ENCODE assay signal across 24 mouse cellular contexts in genomic region chr6:34619494-34619893, GRCm38 (mm10). TPM values are rescaled to one million over a fixed set of nuclear protein-coding genes. Genes with fewer than 3 reads are reported as not detected.
A peak's percentile ranks its signal among the peaks of the same experiment; 100 is the strongest.
DNase-seq lines count a peak whose midpoint lies in the region; ATAC-seq and TF ChIP-seq lines count a peak whose summit lies in the region.
"Had no signal": no experiment of that assay in that cellular context is flagged by ENCODE, and none has a peak within 500 bp of the region (broad histone marks: within the 10 kb centered on the region; RNA-seq: fewer than 3 reads in every experiment).

No protein-coding gene starts in this region.

- no peak for TF ChIP-seq CTCF in kidney, adult 2 months (conservative IDR thresholded peaks at IDR 0.05; ENCODE audit: insufficient read depth, insufficient read length, low read depth, low read length)
- no peak for TF ChIP-seq CTCF in embryonic fibroblast, embryonic 13.5 days (IDR thresholded peaks at IDR 0.05; ENCODE audit: borderline replicate concordance, insufficient read depth, low read length)

- 60% methylated on average over 2 of the region's 2 CpGs for WGBS in kidney, adult 2 months

- peak; percentile 52; the same call in 1 of the 2 replicates for ATAC-seq in megakaryocyte progenitor cell, adult 5-6 weeks (replicated peaks; ENCODE audit: poor library complexity)
- ATAC-seq: activated CD4-positive, CD25-positive, alpha-beta regulatory T cell, adult 4 months; hindbrain, postnatal 0 days; intestine, embryonic 16.5 days had no signal

- no peak overlapping the region for H3K4me3 ChIP-seq in kidney, adult 2 months (ENCODE audit: insufficient read depth, low read depth, low read length)
- no peak overlapping the region for H3K4me3 ChIP-seq in brown adipose tissue, adult 24 weeks (ENCODE audit: insufficient read depth, low read depth, low read length)
- H3K4me3 ChIP-seq in embryonic fibroblast, embryonic 13.5 days (ENCODE audit: insufficient read depth, low read length): no peak overlapping the region
- H3K4me3 ChIP-seq: left cerebral cortex, adult 2 months; liver, embryonic 13.5 days; lung, embryonic 15.5 days; neural tube, embryonic 15.5 days; stomach, embryonic 15.5 days had no signal

- TF ChIP-seq POLR2A in kidney, adult 2 months (IDR thresholded peaks at IDR 0.05; ENCODE audit: low read depth, low read length): no peak
- TF ChIP-seq POLR2A in embryonic fibroblast, embryonic 13.5 days (IDR thresholded peaks at IDR 0.05; ENCODE audit: low read depth, low read length): no peak

- H3K27ac ChIP-seq in kidney, adult 2 months (ENCODE audit: insufficient read depth, low read depth, low read length): peak overlapping the region; percentile 87
- H3K27ac ChIP-seq in brown adipose tissue, adult 24 weeks (replicated peaks; ENCODE audit: low read depth, low read length): peak overlapping the region; percentile 77
- peak overlapping the region; percentile 100 for H3K27ac ChIP-seq in embryonic fibroblast, embryonic 13.5 days (ENCODE audit: insufficient read depth, low read length)
- H3K27ac ChIP-seq: hindbrain, postnatal 0 days; left cerebral cortex, adult 2 months; liver, embryonic 13.5 days; lung, embryonic 15.5 days; neural tube, embryonic 15.5 days; stomach, embryonic 15.5 days had no signal

- no peaks in the 10 kb centered on the region; the same call in 1 of the 2 replicates for H3K4me1 ChIP-seq in kidney, adult 2 months (ENCODE audit: control insufficient read depth, insufficient read depth, low read length)
- peaks cover 6% of the 10 kb centered on the region for H3K4me1 ChIP-seq in brown adipose tissue, adult 24 weeks (ENCODE audit: control insufficient read depth, insufficient read depth, insufficient read length, low read length)
- peaks cover 27% of the 10 kb centered on the region for H3K4me1 ChIP-seq in embryonic fibroblast, embryonic 13.5 days (ENCODE audit: control insufficient read depth, insufficient read depth, low read length)
- H3K4me1 ChIP-seq: neural tube, embryonic 15.5 days; stomach, embryonic 15.5 days had no signal

- H3K36me3 ChIP-seq in kidney, adult 2 months (ENCODE audit: control insufficient read depth, insufficient read depth, low read length): no peaks in the 10 kb centered on the region
- H3K36me3 ChIP-seq: liver, embryonic 13.5 days; lung, embryonic 15.5 days; neural tube, embryonic 15.5 days; stomach, embryonic 15.5 days had no signal

- no peaks in the 10 kb centered on the region for H3K27me3 ChIP-seq in kidney, adult 2 months (replicated peaks; ENCODE audit: control insufficient read depth, insufficient read depth, low read length)
- H3K27me3 ChIP-seq: liver, embryonic 13.5 days; lung, embryonic 15.5 days; neural tube, embryonic 15.5 days; stomach, embryonic 15.5 days had no signal

- no peak for DNase-seq in kidney, adult 2 months
- DNase-seq in kidney, adult 9 months: no peak
- no peak for DNase-seq in urinary bladder, postnatal 14 days (ENCODE audit: low spot score)
- DNase-seq in left cerebral cortex, adult 11 months (ENCODE audit: low spot score): no peak
- DNase-seq: adrenal gland, adult 8-10 months; cerebellum, adult 8-10 months; cerebellum, postnatal 36 days; kidney, postnatal 4 days; left cerebral cortex, postnatal 4 days; liver, embryonic 13.5 days; lung, postnatal 4 days; right cerebral cortex, adult 18-20 months; right cerebral cortex, postnatal 4 days; thymus, postnatal 25 days had no signal

RNA-seq across cellular contexts. Expression of gene Cald1, which starts 21.2 kb away (rescaled TPM):
- 17.7 and 24.7 TPM in 2 replicates for polyA plus RNA-seq in kidney, adult 2 months (2012; rRNA removed)
- 37.2 and 65.2 TPM in 2 replicates for polyA plus RNA-seq in brown adipose tissue, adult 24 weeks (2012; ENCODE audit: insufficient read depth, insufficient read length, missing spikeins)
- 1,420 and 1,765 TPM in 2 replicates for polyA plus RNA-seq in embryonic fibroblast, embryonic 13.5 days (2011; ENCODE audit: insufficient read length, low read depth, missing spikeins)
- 0.05 and 0.17 TPM in 2 replicates for total RNA-seq in megakaryocyte progenitor cell, adult 5-6 weeks (2015)
- total RNA-seq in megakaryocyte progenitor cell, adult 5-6 weeks (2017): not detected in 2 replicates
- polyA plus RNA-seq: activated CD4-positive, CD25-positive, alpha-beta regulatory T cell, adult 4 months had no signal

Comparison
In these comparisons a context has a peak if more than half of its experiments do, and no peak if none do; other contexts are left out.
1. RNA of gene Cald1, which starts 21.2 kb away (polyA plus RNA-seq): 1,420 to 1,765 TPM in embryonic fibroblast, embryonic 13.5 days; 37.2 to 65.2 TPM in brown adipose tissue, adult 24 weeks and 17.7 to 24.7 TPM in kidney, adult 2 months; every median in the first group is over 10 times any median in the second.
2. Peak in every context shown above with its lines, with median percentiles within 50 percentile points of each other: H3K27ac ChIP-seq.